Mouse (Mus musculus) gastrocnemius, postnatal 25 days (tissue): Measurements from ENCODE around the gene Myo5a. TPM values are rescaled to one million over a fixed set of nuclear protein-coding genes. Genes with fewer than 3 reads are reported as not detected.

Source experiments
- DNase-seq: peaks from one replicate; pipeline ENCODE4 v3.0.0; 2022
- total RNA-seq, 2 experiments: library from RNA; stranded (reverse); gene quantifications; 1 replicate in 1 of 2; 2 replicates in 1 of 2; pipeline ENCODE4 v1.2.3; 2021

Gene Myo5a
- total RNA-seq, 2 experiments from 2014 or later = 8.3 to 8.6 TPM

DNA sequence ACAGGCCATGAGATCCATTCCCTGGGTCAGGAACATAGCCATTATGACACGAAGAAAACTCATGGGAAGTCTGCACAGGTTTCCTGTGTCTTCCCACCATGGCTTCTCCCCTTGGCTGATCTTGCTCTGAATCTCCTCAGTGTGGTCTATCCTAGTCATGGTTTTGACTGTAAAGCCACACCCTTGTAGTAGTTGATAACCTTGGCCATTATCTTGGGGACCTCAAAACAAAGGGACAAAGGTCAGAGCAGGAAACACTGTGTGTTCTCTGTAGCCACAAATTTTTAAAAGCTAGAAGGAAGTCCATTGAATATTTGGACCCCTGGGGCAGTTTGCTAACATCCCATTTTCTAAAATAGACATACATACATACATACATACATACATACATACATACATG lies 177.5 kb downstream of the Myo5a start:
- DNase-seq = no peak

DNA sequence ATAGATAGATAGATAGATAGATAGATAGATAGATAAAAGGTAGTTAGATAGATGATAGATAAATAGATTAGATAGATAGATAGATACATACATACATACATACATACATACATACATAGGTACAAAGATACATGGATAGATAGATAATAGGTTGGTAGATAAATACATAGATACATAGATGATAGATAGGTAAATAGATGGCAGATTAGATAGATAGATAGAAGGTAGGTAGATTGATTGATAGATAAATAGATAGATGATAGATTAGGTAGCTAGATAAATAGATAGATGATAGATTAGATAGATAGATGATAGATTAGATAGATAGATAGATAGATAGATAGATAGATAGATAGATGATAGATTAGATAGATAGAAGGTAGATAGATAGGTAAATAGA lies 178.1 kb downstream of the Myo5a start:
- no peak for DNase-seq

DNA sequence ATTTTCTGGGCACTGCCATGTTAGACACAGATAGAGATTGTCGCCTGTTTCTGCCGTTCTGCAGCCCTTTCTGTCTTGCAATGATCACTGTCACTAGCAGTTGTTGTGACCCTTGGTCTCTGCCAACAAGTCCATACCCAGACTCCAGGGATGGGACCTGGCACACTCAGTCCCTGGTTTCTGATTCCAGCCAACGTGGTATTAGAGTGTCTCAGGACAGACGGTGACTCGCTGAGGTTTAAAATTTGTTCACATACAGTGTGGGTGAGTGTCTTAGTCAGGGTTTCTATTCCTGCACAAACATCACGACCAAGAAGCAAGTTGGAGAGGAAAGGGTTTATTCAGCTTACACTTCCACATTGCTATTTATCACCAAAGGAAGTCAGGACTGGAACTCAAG lies 182.3 kb downstream of the Myo5a start:
- peak; percentile 65 for DNase-seq

DNA sequence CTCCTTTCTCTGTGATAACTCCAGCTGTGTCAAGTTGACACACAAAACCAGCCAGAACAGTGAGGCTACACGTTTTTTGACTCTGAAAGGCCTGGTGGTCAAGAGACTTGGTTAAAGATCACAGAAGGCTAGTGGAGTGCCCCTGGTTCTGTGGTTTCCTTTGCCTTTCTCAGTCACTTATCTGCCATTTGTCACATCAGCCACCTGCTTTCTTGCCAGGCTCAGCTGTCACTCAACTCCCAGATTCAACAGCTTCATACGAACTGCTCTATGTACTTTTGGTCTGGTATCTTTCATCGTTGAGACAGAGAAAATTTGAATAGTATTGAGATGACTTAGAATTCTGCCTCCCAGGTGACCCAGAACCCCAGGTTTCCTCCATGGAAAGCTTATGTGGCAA lies 183.0 kb downstream of the Myo5a start:
- DNase-seq = no peak

- DNase-seq = peak; percentile 79
Observed at GRCm38 (mm10) chr9:75254196-75254955, 183.6 kb downstream of the Myo5a start.

GRCm38 (mm10) chr9:75255820-75256545 lies 185.2 kb downstream of the Myo5a start:
- DNase-seq = no peak

DNA sequence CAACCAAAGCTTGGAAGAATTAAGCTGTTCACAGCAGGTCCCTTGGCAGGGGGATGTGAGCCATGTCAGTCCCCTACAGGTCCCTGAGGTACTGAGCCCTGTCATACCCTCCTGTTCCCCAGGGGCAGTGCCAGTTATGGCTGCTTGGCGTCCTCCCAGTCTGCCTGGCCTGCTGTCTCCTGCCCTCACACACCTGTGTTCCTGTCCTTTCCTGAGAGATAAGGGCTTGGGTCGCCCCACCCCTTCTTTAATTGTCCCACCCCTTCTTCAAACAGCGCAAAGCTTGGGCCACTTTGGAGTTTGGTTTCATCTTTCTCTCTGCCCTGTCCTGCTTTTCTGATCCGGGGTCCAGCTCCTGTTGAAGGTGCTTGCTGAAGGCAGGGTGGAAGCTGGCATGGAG lies 188.0 kb downstream of the Myo5a start:
- DNase-seq = no peak

GRCm38 (mm10) chr9:75259656-75260055 lies 188.8 kb downstream of the Myo5a start:
- no peak for DNase-seq

DNA sequence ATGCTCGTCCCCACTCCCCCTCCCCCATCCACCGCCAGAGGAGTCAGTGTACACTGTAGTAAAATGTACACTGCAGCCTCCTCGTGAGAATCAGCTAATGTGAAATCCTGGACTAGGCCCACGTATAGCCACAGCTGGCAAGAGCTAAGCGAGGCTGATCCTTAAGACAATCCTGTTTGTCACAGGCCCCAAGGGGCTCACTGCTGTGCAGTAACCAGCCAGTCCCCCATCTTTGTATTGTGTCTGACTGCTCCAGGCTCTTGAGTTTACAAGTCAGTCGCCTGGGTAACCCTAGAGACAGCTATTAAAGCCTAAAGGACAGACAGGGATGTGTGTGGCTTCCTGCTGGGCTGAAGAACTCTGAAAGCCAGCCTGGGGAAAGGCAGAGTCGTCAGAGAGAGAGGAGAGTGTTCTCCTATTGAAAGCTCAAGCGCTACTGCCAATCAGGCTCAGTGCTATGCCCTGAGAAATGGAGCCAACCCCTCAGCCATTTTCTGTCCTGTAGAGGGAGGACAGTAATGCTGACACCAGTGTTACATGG lies 190.6 kb downstream of the Myo5a start:
- DNase-seq = no peak

DNA sequence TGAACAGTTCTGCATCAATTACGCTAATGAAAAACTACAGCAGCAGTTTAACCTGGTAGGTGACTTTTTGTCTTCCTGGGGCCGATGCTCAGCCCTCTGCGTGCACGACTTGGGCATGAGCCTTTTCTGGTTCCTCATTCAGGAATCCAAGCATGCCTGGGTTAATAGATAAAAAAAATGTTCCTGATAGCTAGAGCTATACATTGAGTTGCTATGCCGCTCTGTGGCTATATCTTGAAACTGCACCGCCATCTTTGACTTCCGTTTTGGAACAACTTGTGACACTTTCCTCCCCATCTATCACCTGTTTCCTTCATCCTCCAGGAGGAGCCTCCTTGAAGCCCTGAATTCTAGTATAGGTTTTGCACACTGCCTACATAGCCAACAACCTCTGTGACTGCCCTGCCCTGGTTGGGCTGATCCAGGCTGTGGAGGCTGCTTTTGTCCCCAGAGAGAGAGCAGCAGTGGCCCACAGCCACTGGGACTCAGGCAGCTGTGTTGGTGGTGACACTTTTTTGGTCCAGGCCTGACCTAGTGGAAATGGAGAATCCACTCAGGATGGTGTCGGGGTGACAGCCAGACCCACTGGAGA lies 191.5 kb downstream of the Myo5a start:
- DNase-seq = no peak

- no peak for DNase-seq
Observed at GRCm38 (mm10) chr9:75264008-75264718, 193.3 kb downstream of the Myo5a start.

- no peak for DNase-seq
Observed at GRCm38 (mm10) chr9:75267147-75267546, 196.3 kb downstream of the Myo5a start.

- no peak for DNase-seq
Observed at GRCm38 (mm10) chr9:75270382-75270781, 199.6 kb downstream of the Myo5a start.

GRCm38 (mm10) chr9:75271539-75271938 lies 200.7 kb downstream of the Myo5a start:
- no peak for DNase-seq

Other genes starting within 250 kb of the Myo5a start
- gene Onecut1, start 209.1 kb upstream of the Myo5a start, total RNA-seq = not detected
- 10 to 100 TPM; 17.1 to 25.6 TPM for gene Fam214a, start 118.1 kb upstream of the Myo5a start, total RNA-seq
- 100 to 1,000 TPM; 119 to 149 TPM for gene Arpp19, start 33.4 kb upstream of the Myo5a start, total RNA-seq
- 1 to 10 TPM; 6.7 to 7.6 TPM for gene Myo5c, start 161.0 kb downstream of the Myo5a start, total RNA-seq
- 10 to 100 TPM; 11.6 to 16.9 TPM for gene Gnb5, start 235.3 kb downstream of the Myo5a start, total RNA-seq